Mouse (Mus musculus) ES-E14 (cell line): Measurements from ENCODE around the gene Bmp6. TPM values are rescaled to one million over a fixed set of nuclear protein-coding genes. Genes with fewer than 3 reads are reported as not detected.

ENCODE experiments used
- DNase-seq: peaks from one replicate; pipeline ENCODE4 v3.0.0-alpha.2; 2013; ENCODE audit warnings: low read depth, low spot score
- H3K27ac ChIP-seq: 2 replicates; pipeline ENCODE4 v1.5.1; 2012; ENCODE audit warnings: low read depth, mild to moderate bottlenecking, low read length, moderate library complexity, mixed read lengths; ENCODE audit not compliant: poor library complexity, insufficient read depth, severe bottlenecking
- H3K36me3 ChIP-seq: 2 replicates; pipeline ENCODE4 v1.6.1; 2012; ENCODE audit warnings: mild to moderate bottlenecking, low read length, moderate library complexity, mixed read lengths; ENCODE audit not compliant: control insufficient read depth, poor library complexity, insufficient read depth, severe bottlenecking
- H3K4me1 ChIP-seq, 2 experiments: fragments of 150-350 bp in 1 of 2; sonication (generic) in 1 of 2; 2 replicates each; pipeline ENCODE4 v1.6.1; 2012; ENCODE audit warnings: low read length in 2 of 2, mild to moderate bottlenecking in 1 of 2, mixed read lengths in 1 of 2; ENCODE audit not compliant: control insufficient read depth in 2 of 2, insufficient read depth in 2 of 2, poor library complexity in 1 of 2
- H3K4me3 ChIP-seq, 2 experiments: fragments of 150-350 bp in 1 of 2; sonication (generic) in 1 of 2; 2 replicates each; pipeline ENCODE4 v1.5.1; 2012; ENCODE audit warnings: low read length in 2 of 2, low read depth in 1 of 2, mild to moderate bottlenecking in 1 of 2, mixed read lengths in 1 of 2; ENCODE audit not compliant: insufficient read depth in 1 of 2, poor library complexity in 1 of 2, severe bottlenecking in 1 of 2
- H3K9ac ChIP-seq: 2 replicates; pipeline ENCODE4 v1.6.1; 2012; ENCODE audit warnings: low read depth, mild to moderate bottlenecking, low read length, mixed read lengths; ENCODE audit not compliant: poor library complexity, insufficient read depth, severe bottlenecking
- H3K9me3 ChIP-seq: fragments of 150-350 bp; sonication (generic); 2 replicates; pipeline ENCODE4 v1.6.1; 2012; ENCODE audit warnings: low read depth, mild to moderate bottlenecking, low read length; ENCODE audit not compliant: control insufficient read depth, insufficient read depth
- CHD2 ChIP-seq: IDR thresholded peaks from 2 replicates; pipeline ENCODE4 v1.6.1; 2014; ENCODE audit warnings: mild to moderate bottlenecking, low read depth, low read length, inconsistent platforms
- HCFC1 ChIP-seq: IDR thresholded peaks from 2 replicates; pipeline ENCODE4 v1.6.1; 2012; ENCODE audit warnings: low read length, inconsistent platforms, borderline replicate concordance; ENCODE audit not compliant: insufficient read depth
- MAFK ChIP-seq: IDR thresholded peaks from 2 replicates; pipeline ENCODE4 v1.6.1; 2014; ENCODE audit warnings: mild to moderate bottlenecking, low read depth, low read length, inconsistent platforms; ENCODE audit not compliant: insufficient read depth
- ZC3H11A ChIP-seq: IDR thresholded peaks from 2 replicates; pipeline ENCODE4 v1.6.1; 2012; ENCODE audit warnings: low read depth, mild to moderate bottlenecking, inconsistent platforms, low read length, borderline replicate concordance
- ZNF384 ChIP-seq: IDR thresholded peaks from 2 replicates; pipeline ENCODE4 v1.6.1; 2012; ENCODE audit warnings: low read depth, low read length, inconsistent platforms
- in situ Hi-C, 2 experiments: fragments of 600-800 bp; cut with MboI; formaldehyde crosslinking; loops; one replicate each; pipeline ENCODE4 v1.15.1; 2025; ENCODE audit warnings: low sequenced_read_pairs in 2 of 2, inconsistent platforms in 1 of 2; ENCODE audit not compliant: unreplicated experiment in 2 of 2
- total RNA-seq: library from RNA; depleted of rRNA; stranded (reverse); fragments of 300-350 nt; gene quantifications from 2 replicates; pipeline ENCODE4 v1.2.3, GENCODE M21; 2012

The Bmp6 gene
- total RNA-seq, 1 experiment, result 2.1 TPM

- TF ChIP-seq ZNF384 (no peak), HCFC1 (no peak), MAFK (no peak), CHD2 (no peak), ZC3H11A (no peak)
- H3K36me3 ChIP-seq, result no peaks in the 10 kb centered on the region
- no peak overlapping the region for H3K27ac ChIP-seq
- H3K4me1 ChIP-seq, result no peaks in the 10 kb centered on the region
- no peaks in the 10 kb centered on the region for H3K9me3 ChIP-seq
- no peak for DNase-seq
- in situ Hi-C loops, result no loop called here
- H3K4me3 ChIP-seq, result no peak overlapping the region
- H3K9ac ChIP-seq, result no peak overlapping the region
Observed at GRCm38 (mm10) chr13:38543455-38544125, 198.7 kb downstream of the Bmp6 start.

DNA sequence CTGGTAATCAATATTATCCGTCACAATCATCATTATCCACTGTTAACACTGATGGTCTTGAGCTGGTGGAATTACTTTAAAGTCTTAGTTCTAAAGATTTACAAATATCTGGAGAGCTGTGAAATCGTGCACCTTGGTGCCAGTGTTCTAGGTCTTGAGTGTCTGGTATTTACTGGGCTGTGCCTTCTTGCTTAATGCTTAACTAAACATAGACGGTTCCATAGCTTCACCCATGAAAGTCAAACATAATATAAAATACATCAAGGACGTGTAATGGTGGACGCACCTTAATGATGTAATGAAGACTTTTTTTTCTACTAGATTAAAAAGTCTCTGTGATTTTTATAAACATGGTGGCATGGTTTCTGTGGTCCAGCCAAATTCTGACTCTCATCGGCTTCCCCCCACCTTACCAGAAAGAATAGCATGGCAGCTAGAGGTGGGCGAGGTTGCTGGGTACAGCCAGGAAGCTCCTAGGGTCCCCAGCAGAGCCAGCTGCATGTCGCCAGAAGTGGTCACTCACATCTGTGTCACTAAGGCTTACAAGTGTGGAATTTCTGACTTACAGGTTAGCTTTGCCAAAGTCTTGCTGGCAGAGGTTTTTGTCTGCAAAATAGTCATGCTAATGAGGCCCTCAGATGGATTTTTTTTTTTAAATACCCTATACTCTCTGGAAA lies 200.0 kb downstream of the Bmp6 start:
- Histone ChIP-seq H3K36me3 (no peaks in the 10 kb centered on the region), H3K4me3 (no peak overlapping the region), H3K4me1 (no peaks in the 10 kb centered on the region), H3K27ac (no peak overlapping the region), H3K9ac (no peak overlapping the region), H3K9me3 (no peaks in the 10 kb centered on the region)
- no peak for DNase-seq
- in situ Hi-C loops, result no loop called here
- TF ChIP-seq MAFK (no peak), HCFC1 (no peak), ZC3H11A (no peak)

- no peak for DNase-seq
- Histone ChIP-seq H3K4me3 (no peak overlapping the region), H3K36me3 (no peaks in the 10 kb centered on the region), H3K9me3 (no peaks in the 10 kb centered on the region), H3K4me1 (no peaks in the 10 kb centered on the region), H3K27ac (no peak overlapping the region), H3K9ac (no peak overlapping the region)
- in situ Hi-C loops, result no loop called here
- no peak for TF ChIP-seq ZC3H11A
- no peak for TF ChIP-seq HCFC1
- no peak for TF ChIP-seq MAFK
- TF ChIP-seq ZNF384, result no peak
- TF ChIP-seq CHD2, result no peak
Observed at GRCm38 (mm10) chr13:38545460-38545859, 200.6 kb downstream of the Bmp6 start.

DNA sequence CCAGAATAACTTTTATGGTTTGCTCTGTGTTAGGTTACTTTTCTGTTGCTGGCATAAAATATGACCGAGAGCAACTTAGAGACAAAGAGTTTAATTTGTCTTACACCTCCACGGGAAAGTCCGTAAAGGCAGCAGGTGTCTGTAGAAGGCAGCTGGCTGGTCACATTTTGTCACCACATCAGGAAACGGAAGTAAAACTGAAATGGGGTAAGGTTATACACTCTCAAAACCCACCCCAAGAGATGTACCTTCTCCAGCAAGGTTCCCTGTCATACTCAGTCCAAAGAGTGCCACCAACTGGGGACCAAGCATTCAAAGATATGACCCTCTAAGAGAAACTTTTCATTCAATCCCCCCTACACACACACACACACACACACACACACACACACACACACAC lies 201.8 kb downstream of the Bmp6 start:
- H3K4me3 ChIP-seq, result no peak overlapping the region
- H3K4me1 ChIP-seq, result no peaks in the 10 kb centered on the region
- H3K36me3 ChIP-seq, result no peaks in the 10 kb centered on the region
- no peak for DNase-seq
- H3K27ac ChIP-seq, result no peak overlapping the region
- TF ChIP-seq MAFK (no peak), ZC3H11A (no peak), HCFC1 (no peak), ZNF384 (no peak), CHD2 (no peak)
- no peaks in the 10 kb centered on the region for H3K9me3 ChIP-seq
- in situ Hi-C loops, result no loop called here
- H3K9ac ChIP-seq, result no peak overlapping the region

DNA sequence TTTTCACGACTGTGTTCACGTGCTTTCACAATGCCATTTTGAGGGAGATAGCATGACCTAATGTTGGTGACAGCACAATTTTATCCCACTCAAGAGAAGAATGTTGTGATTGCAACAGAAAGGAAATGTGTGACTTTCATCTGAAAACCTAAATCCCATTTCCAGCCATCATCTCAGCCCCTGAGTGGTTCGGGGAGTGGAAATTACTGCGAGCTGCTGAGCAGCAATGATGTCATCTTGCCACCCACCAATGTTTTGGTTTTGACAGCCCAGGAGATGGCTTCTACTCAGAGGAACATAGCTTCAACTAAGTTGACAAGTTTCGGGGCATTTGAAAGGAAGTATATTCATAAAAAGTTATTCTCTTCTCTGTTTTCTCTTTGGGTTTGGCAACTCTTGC lies 202.8 kb downstream of the Bmp6 start:
- Histone ChIP-seq H3K9ac (no peak overlapping the region), H3K4me1 (no peaks in the 10 kb centered on the region), H3K36me3 (no peaks in the 10 kb centered on the region), H3K4me3 (no peak overlapping the region), H3K27ac (no peak overlapping the region), H3K9me3 (no peaks in the 10 kb centered on the region)
- no peak for DNase-seq
- in situ Hi-C loops, result no loop called here
- TF ChIP-seq ZNF384, result no peak
- TF ChIP-seq ZC3H11A, result no peak
- TF ChIP-seq HCFC1, result no peak
- no peak for TF ChIP-seq MAFK
- no peak for TF ChIP-seq CHD2
